Comparison of ENCODE assay signal across 28 mouse cellular contexts in the genomic region with DNA sequence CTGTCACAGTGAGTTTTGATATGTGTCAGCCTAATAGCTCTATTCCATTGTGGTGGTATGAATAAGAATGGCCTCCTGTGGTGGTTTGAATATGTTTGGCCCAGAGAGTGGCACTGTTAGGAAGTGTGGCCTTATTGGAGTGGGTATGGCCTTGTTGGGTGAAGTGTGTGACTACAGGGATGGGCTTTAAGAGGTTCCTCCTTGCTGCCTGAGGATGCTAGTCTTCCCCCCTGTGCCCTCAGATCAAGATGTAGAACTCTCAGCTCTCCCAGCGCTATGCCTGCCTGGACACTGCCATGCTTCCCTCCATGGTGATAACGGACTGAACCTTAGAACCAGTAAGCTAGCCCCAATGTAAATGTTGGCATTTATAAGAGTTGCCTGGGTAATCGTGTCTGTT.
"Had no signal": no experiment of that assay in that cellular context is flagged by ENCODE, and none has a peak within 500 bp of the region (broad histone marks: within the 10 kb centered on the region; RNA-seq: fewer than 3 reads in every experiment).

No protein-coding gene starts in this region.

- DNase-seq: left cerebral cortex, postnatal 4 days; liver; liver, embryonic 13.5 days; liver, postnatal 0 days; lung, adult 18-20 months; lung, adult 2 months; lung, embryonic 14.5 days; lung, postnatal 10 days; lung, postnatal 14 days; lung, postnatal 36 days; lung, postnatal 4 days; midbrain, embryonic 14.5 days had no signal

- H3K27ac ChIP-seq: limb, embryonic 10.5 days; limb, embryonic 12.5 days; limb, embryonic 13.5 days; limb, embryonic 15.5 days; liver, embryonic 12.5 days; liver, embryonic 13.5 days; liver, embryonic 14.5 days; liver, embryonic 15.5 days; lung, embryonic 15.5 days; macrophage; midbrain, embryonic 10.5 days; midbrain, embryonic 12.5 days; midbrain, embryonic 13.5 days; midbrain, embryonic 15.5 days; neural tube, embryonic 12.5 days had no signal

- H3K27me3 ChIP-seq: limb, embryonic 12.5 days; limb, embryonic 13.5 days; limb, embryonic 15.5 days; liver, embryonic 12.5 days; liver, embryonic 13.5 days; lung, embryonic 15.5 days; midbrain, embryonic 12.5 days; midbrain, embryonic 13.5 days; midbrain, embryonic 15.5 days; neural tube, embryonic 12.5 days had no signal

- H3K4me1 ChIP-seq: limb, embryonic 10.5 days; limb, embryonic 12.5 days; limb, embryonic 13.5 days; limb, embryonic 15.5 days; liver, embryonic 12.5 days; liver, embryonic 13.5 days; liver, embryonic 15.5 days; lung, embryonic 15.5 days; midbrain, embryonic 10.5 days; midbrain, embryonic 12.5 days; midbrain, embryonic 13.5 days; midbrain, embryonic 15.5 days; neural tube, embryonic 12.5 days had no signal

- H3K36me3 ChIP-seq: limb, embryonic 10.5 days; limb, embryonic 12.5 days; limb, embryonic 13.5 days; limb, embryonic 15.5 days; liver, embryonic 12.5 days; liver, embryonic 13.5 days; liver, embryonic 15.5 days; lung, embryonic 15.5 days; midbrain, embryonic 10.5 days; midbrain, embryonic 12.5 days; midbrain, embryonic 13.5 days; midbrain, embryonic 15.5 days; neural tube, embryonic 12.5 days had no signal

- H3K9me3 ChIP-seq: limb, embryonic 10.5 days; limb, embryonic 12.5 days; limb, embryonic 13.5 days; limb, embryonic 15.5 days; liver, embryonic 12.5 days; liver, embryonic 13.5 days; liver, embryonic 15.5 days; lung, embryonic 15.5 days; midbrain, embryonic 10.5 days; midbrain, embryonic 12.5 days; midbrain, embryonic 13.5 days; midbrain, embryonic 15.5 days; neural tube, embryonic 12.5 days had no signal

- H3K4me3 ChIP-seq: limb, embryonic 10.5 days; limb, embryonic 12.5 days; limb, embryonic 13.5 days; limb, embryonic 15.5 days; liver, embryonic 12.5 days; liver, embryonic 13.5 days; liver, embryonic 15.5 days; lung, embryonic 15.5 days; megakaryocyte, embryonic 14.5 days; midbrain, embryonic 10.5 days; midbrain, embryonic 12.5 days; midbrain, embryonic 13.5 days; midbrain, embryonic 15.5 days; myocyte; neural tube, embryonic 12.5 days had no signal
